Mouse (Mus musculus) right cerebral cortex, postnatal 4 days (tissue): Measurements from ENCODE around the gene 2310061N02Rik.
"Not testable (repeated sequence)": the region's sequence is repeated elsewhere in the genome, so short reads cannot be mapped to it uniquely, and the experiment has no call there.

Experiments
- DNase-seq: peaks from one replicate; pipeline ENCODE4 v3.0.0-alpha.2; 2022

The 2310061N02Rik gene

GRCm38 (mm10) chr16:88707496-88708012 is at the start of gene 2310061N02Rik:
Gene 2310061N02Rik (minus strand): TSS chr16:88707962.
- DNase-seq = no peak

GRCm38 (mm10) chr16:88751535-88751934 is 43.8 kb upstream of the 2310061N02Rik start, which contains the start of gene Krtap13:
Gene Krtap13 (minus strand): TSS chr16:88751635.
- not testable (repeated sequence) for DNase-seq

- DNase-seq = no peak
These were observed 40.2 kb upstream of the 2310061N02Rik start for GRCm38 (mm10) chr16:88747943-88748342.

- DNase-seq = no peak
These were observed 37.1 kb upstream of the 2310061N02Rik start for GRCm38 (mm10) chr16:88744750-88745340.

- no peak for DNase-seq
These were observed 27.6 kb upstream of the 2310061N02Rik start for GRCm38 (mm10) chr16:88735391-88735790.

GRCm38 (mm10) chr16:88728812-88729275 is 21.1 kb upstream of the 2310061N02Rik start, which contains the start of gene Krtap13-1:
Gene Krtap13-1 (plus strand): TSS chr16:88728862.
- no peak for DNase-seq

GRCm38 (mm10) chr16:88720031-88720430 is 12.3 kb upstream of the 2310061N02Rik start:
- DNase-seq = no peak

GRCm38 (mm10) chr16:88716549-88716948 is 8.8 kb upstream of the 2310061N02Rik start:
- no peak for DNase-seq

GRCm38 (mm10) chr16:88711245-88711644 is 3.5 kb upstream of the 2310061N02Rik start:
- no peak for DNase-seq

- no peak for DNase-seq
These were observed 3.0 kb upstream of the 2310061N02Rik start for GRCm38 (mm10) chr16:88710757-88711156.

GRCm38 (mm10) chr16:88701072-88701864 is 6.5 kb downstream of the 2310061N02Rik start:
- no peak for DNase-seq

- DNase-seq = no peak
These were observed 11.5 kb downstream of the 2310061N02Rik start for GRCm38 (mm10) chr16:88696256-88696655.

GRCm38 (mm10) chr16:88681282-88681681 is 26.5 kb downstream of the 2310061N02Rik start:
- DNase-seq = no peak

- no peak for DNase-seq
These were observed 28.7 kb downstream of the 2310061N02Rik start for GRCm38 (mm10) chr16:88679099-88679498.

- DNase-seq = no peak
These were observed 36.2 kb downstream of the 2310061N02Rik start, which contains the start of gene Krtap27-1 for GRCm38 (mm10) chr16:88671571-88671970. Gene Krtap27-1 (minus strand): TSS chr16:88671671.

GRCm38 (mm10) chr16:88657426-88657825 is 50.3 kb downstream of the 2310061N02Rik start:
- DNase-seq = no peak
